Mouse (Mus musculus): Measurements from ENCODE around the gene Kif17. TPM values are rescaled to one million over a fixed set of nuclear protein-coding genes. Genes with fewer than 3 reads are reported as not detected.

Kif17 gene
- polyA plus RNA-seq, 1 experiment: 3.9 TPM

DNA sequence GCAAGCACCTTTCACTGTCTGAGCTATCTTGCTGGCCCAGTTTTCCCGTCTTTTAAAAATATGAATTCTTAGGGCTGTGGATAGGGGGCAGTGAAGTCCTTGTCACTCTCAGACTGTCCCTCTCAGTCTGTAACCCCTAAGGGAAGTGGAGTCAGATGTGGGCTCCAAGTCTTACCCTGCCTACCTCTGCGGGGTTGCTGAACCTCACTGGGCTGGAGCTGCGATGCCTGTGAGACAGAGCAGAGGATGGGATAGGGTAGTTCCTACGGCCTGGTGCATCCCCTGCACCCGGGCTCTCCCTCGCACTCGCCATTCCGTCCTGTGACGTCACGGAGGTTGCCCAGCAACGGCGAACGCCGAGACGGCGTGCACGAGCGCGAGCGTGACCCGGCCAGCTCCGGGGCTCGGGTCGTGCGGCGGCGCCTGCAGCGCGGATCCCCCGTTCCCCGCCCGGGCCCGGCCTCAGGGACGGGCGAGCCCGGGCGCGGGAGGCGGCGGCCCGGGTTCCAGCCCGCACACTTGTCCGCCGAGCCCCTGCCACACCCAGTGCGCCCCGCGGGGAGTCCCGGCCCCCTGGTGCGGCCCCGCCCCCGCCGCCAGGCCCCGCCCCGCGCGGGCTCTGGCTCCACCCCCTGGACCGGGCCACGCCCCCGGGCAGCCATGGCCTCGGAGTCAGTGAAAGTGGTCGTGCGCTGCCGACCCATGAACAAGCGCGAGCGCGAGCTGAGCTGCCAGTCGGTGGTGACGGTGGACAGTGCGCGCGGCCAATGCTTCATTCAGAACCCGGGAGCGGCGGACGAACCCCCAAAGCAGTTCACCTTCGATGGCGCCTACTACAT is 11.8 kb downstream of the Kif17 start:
- TF ChIP-seq POLR2A (IDR thresholded peaks at IDR 0.05; ENCODE audit: borderline replicate concordance, extremely low read depth, insufficient read depth, insufficient read length, poor library complexity, severe bottlenecking): no peak
- peak; percentile 37; the same call in 1 of the 2 replicates for TF ChIP-seq CTCF (IDR thresholded peaks at IDR 0.05; ENCODE audit: borderline replicate concordance, extremely low read depth, insufficient read depth, insufficient read length)
- peak; percentile 84 for DNase-seq (ENCODE audit: low read depth)

- DNase-seq (ENCODE audit: low read depth): no peak
- TF ChIP-seq POLR2A (IDR thresholded peaks at IDR 0.05; ENCODE audit: borderline replicate concordance, extremely low read depth, insufficient read depth, insufficient read length, poor library complexity, severe bottlenecking): no peak
- TF ChIP-seq CTCF (IDR thresholded peaks at IDR 0.05; ENCODE audit: borderline replicate concordance, extremely low read depth, insufficient read depth, insufficient read length): no peak
Measured at GRCm38 (mm10) chr4:138267869-138268268, 17.6 kb downstream of the Kif17 start.

GRCm38 (mm10) chr4:138272011-138272997 is 22.1 kb downstream of the Kif17 start:
- TF ChIP-seq CTCF (IDR thresholded peaks at IDR 0.05; ENCODE audit: borderline replicate concordance, extremely low read depth, insufficient read depth, insufficient read length): no peak
- no peak for TF ChIP-seq POLR2A (IDR thresholded peaks at IDR 0.05; ENCODE audit: borderline replicate concordance, extremely low read depth, insufficient read depth, insufficient read length, poor library complexity, severe bottlenecking)
- DNase-seq (ENCODE audit: low read depth): peak; percentile 70

DNA sequence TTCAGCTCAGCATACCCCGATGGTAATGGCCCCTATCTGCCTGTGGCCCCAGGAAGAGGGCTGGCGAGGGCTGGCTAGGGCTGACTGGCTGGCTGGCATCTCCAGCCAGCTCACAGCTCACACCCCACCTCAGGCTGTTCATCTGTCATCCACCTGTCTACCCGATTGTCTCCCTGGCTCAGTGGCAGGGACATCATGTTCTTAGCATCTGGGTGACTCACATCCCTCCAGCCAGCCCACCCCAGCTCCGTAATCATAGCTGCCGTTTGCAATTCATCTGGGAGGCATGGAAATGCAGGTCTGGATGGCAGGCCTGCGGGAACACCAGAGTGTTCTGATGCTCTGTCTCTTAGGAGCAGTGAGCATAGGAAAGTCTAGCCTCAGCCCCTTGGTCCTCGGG is 28.1 kb downstream of the Kif17 start:
- TF ChIP-seq POLR2A (IDR thresholded peaks at IDR 0.05; ENCODE audit: borderline replicate concordance, extremely low read depth, insufficient read depth, insufficient read length, poor library complexity, severe bottlenecking) (no peak), CTCF (IDR thresholded peaks at IDR 0.05; ENCODE audit: borderline replicate concordance, extremely low read depth, insufficient read depth, insufficient read length) (no peak)
- DNase-seq (ENCODE audit: low read depth): no peak

GRCm38 (mm10) chr4:138282834-138283233 is 32.6 kb downstream of the Kif17 start:
- peak; percentile 83; the same call in 1 of the 2 replicates for TF ChIP-seq CTCF (IDR thresholded peaks at IDR 0.05; ENCODE audit: borderline replicate concordance, extremely low read depth, insufficient read depth, insufficient read length)
- no peak for TF ChIP-seq POLR2A (IDR thresholded peaks at IDR 0.05; ENCODE audit: borderline replicate concordance, extremely low read depth, insufficient read depth, insufficient read length, poor library complexity, severe bottlenecking)
- DNase-seq (ENCODE audit: low read depth): peak; percentile 90

DNA sequence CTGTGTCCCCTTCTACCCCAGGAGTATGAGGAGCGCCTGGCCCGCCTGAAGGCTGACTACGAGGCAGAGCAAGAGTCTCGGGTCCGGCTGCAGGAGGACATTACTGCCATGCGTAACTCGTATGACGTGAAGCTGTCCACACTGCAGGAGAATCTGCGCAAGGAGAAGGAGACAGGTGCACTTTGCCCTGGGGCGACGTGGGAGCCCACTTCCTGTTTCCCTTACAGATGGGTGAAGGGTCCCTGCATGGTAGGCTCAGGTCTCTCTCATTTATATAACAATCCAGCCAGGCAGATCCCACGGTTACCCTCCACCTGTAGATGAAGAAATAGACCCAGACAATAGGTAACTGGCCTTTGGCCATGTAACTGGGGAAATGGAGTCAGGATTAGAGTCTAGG is 36.2 kb downstream of the Kif17 start:
- no peak for DNase-seq (ENCODE audit: low read depth)
- TF ChIP-seq CTCF (IDR thresholded peaks at IDR 0.05; ENCODE audit: borderline replicate concordance, extremely low read depth, insufficient read depth, insufficient read length): no peak
- TF ChIP-seq POLR2A (IDR thresholded peaks at IDR 0.05; ENCODE audit: borderline replicate concordance, extremely low read depth, insufficient read depth, insufficient read length, poor library complexity, severe bottlenecking): no peak

- no peak for TF ChIP-seq POLR2A (IDR thresholded peaks at IDR 0.05; ENCODE audit: borderline replicate concordance, extremely low read depth, insufficient read depth, insufficient read length, poor library complexity, severe bottlenecking)
- TF ChIP-seq CTCF (IDR thresholded peaks at IDR 0.05; ENCODE audit: borderline replicate concordance, extremely low read depth, insufficient read depth, insufficient read length): no peak
- no peak for DNase-seq (ENCODE audit: low read depth)
Measured at GRCm38 (mm10) chr4:138288691-138289090, 38.5 kb downstream of the Kif17 start.

- TF ChIP-seq CTCF (IDR thresholded peaks at IDR 0.05; ENCODE audit: borderline replicate concordance, extremely low read depth, insufficient read depth, insufficient read length): no peak
- TF ChIP-seq POLR2A (IDR thresholded peaks at IDR 0.05; ENCODE audit: borderline replicate concordance, extremely low read depth, insufficient read depth, insufficient read length, poor library complexity, severe bottlenecking): no peak
- DNase-seq (ENCODE audit: low read depth): no peak
Measured at GRCm38 (mm10) chr4:138292028-138292427, 41.8 kb downstream of the Kif17 start.

DNA sequence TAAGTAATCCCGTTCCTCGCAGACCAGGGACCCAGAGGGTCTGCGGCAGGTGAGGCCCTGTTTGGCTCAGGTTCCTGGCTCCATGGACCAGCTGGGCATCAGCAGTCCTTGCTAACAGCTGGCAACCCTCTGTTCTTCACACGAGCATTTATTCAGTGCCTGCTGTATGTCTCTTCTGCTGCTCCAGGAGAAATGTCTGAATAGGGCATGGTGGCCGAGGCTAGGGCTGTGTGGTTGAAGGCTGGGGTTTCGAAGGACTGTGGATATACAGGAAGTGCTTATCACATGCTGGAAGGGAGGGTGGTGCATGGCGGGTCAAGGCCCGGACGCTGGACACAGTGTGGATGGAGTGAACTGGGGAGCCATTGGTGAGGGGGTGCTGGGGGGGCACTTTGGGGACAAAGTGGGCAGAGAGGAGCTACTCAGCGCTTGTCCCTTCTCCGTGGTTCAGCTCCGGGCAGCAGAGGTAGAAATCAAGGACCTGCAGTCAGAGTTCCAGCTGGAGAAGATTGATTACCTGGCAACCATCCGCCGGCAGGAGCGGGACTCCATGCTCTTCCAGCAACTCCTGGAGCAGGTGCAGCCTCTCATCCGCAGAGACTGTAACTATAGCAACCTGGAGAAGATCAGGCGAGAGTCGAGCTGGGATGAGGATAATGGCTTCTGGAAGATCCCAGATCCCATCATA is 43.2 kb downstream of the Kif17 start:
- TF ChIP-seq POLR2A (IDR thresholded peaks at IDR 0.05; ENCODE audit: borderline replicate concordance, extremely low read depth, insufficient read depth, insufficient read length, poor library complexity, severe bottlenecking): no peak
- no peak for TF ChIP-seq CTCF (IDR thresholded peaks at IDR 0.05; ENCODE audit: borderline replicate concordance, extremely low read depth, insufficient read depth, insufficient read length)
- peak; percentile 84 for DNase-seq (ENCODE audit: low read depth)

DNA sequence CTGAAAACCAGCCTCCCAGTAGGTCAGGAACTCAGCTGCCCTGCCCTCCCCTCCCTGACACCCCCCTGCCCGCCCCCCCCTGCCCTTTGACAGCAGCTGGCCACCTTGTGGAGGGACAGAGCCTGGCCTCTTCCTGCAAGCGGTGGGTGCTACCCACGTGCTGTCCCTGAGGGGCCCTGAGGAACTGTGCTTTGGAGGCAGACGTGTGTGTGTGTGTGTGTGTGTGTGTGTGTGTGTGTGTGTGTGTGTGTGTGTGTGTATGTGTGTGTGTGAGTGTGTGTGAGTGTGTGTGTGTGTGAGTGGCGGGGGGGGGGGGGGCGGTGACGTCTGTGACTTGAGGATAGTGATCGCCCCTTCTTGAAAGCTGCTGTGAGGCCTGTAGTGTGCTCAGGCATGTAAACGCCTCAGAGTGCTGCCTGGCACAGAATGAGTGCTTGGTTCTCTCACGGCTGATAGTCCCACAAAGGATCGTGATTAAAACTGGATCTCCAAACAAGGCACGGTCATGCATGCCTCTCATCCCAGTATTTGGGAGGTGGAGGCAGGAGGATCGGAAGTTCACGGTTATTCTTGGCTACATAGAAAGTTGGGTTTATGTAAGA is 43.8 kb downstream of the Kif17 start:
- DNase-seq (ENCODE audit: low read depth): peak; percentile 26
- no peak for TF ChIP-seq POLR2A (IDR thresholded peaks at IDR 0.05; ENCODE audit: borderline replicate concordance, extremely low read depth, insufficient read depth, insufficient read length, poor library complexity, severe bottlenecking)
- TF ChIP-seq CTCF (IDR thresholded peaks at IDR 0.05; ENCODE audit: borderline replicate concordance, extremely low read depth, insufficient read depth, insufficient read length): no peak

All from brain, embryonic 14.5 days (tissue).